Mouse (Mus musculus): Measurements from ENCODE around the gene Ptgfr. TPM values are rescaled to one million over a fixed set of nuclear protein-coding genes. Genes with fewer than 3 reads are reported as not detected.

Gene Ptgfr
- polyA plus RNA-seq, 1 experiment = 0.04 TPM

DNA sequence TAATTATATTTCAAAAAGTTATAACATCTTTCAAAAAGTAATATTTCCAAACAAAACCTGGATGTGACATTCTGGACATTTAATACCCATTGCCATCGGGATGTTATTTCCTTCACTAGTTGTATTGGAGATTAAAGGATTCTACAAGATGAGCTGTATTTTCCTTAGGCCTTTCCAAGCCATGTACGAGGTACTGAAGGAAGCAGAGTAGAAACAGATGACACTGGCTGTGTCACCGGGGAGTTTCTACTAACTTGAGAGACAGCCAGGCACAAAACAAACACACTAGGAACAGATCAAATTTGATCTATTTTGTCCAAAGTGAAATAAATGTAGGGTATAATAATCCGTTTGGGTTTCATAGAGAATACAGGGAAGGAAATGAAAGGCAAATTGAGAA, 17.6 kb downstream of the Ptgfr start:
- Histone ChIP-seq H3K27me3 (ENCODE audit: control insufficient read depth, insufficient read depth, low read length) (no peaks in the 10 kb centered on the region), H3K4me1 (ENCODE audit: control insufficient read depth, insufficient read depth, low read length) (no peaks in the 10 kb centered on the region), H3K4me3 (ENCODE audit: control insufficient read depth, low read depth, low read length) (no peak overlapping the region), H3K27ac (ENCODE audit: control insufficient read depth, insufficient read depth, low read depth, low read length) (no peak overlapping the region), H3K36me3 (ENCODE audit: control insufficient read depth, insufficient read depth, low read length) (no peaks in the 10 kb centered on the region)
- TF ChIP-seq CTCF (IDR thresholded peaks at IDR 0.05; ENCODE audit: control insufficient read depth, insufficient read depth, insufficient replicate concordance, low read depth, low read length) (no peak), POLR2A (IDR thresholded peaks at IDR 0.05; ENCODE audit: control insufficient read depth, low read depth, low read length) (no peak)

DNA sequence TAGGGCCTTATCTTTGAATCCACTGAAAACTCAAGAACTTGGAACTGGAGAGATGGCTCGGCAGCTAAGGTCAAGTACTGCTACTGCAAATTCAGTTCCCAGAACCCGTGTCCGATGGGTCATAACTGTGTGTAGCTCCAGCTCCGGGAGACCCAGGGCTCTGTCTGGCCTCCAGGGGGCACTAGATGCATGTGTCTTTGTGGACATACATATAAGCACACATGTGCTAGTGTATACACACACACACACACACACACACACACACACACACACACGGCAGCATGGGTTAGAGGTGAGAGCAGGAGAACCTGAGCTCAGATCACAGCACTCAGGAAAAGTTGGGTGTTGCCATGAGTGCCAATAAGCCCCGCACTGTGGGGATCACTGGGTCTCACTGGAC, 19.2 kb downstream of the Ptgfr start:
- Histone ChIP-seq H3K4me3 (ENCODE audit: control insufficient read depth, low read depth, low read length) (no peak overlapping the region), H3K27ac (ENCODE audit: control insufficient read depth, insufficient read depth, low read depth, low read length) (no peak overlapping the region), H3K4me1 (ENCODE audit: control insufficient read depth, insufficient read depth, low read length) (no peaks in the 10 kb centered on the region), H3K27me3 (ENCODE audit: control insufficient read depth, insufficient read depth, low read length) (no peaks in the 10 kb centered on the region), H3K36me3 (ENCODE audit: control insufficient read depth, insufficient read depth, low read length) (no peaks in the 10 kb centered on the region)
- TF ChIP-seq CTCF (IDR thresholded peaks at IDR 0.05; ENCODE audit: control insufficient read depth, insufficient read depth, insufficient replicate concordance, low read depth, low read length) (peak; percentile 24; the same call in 1 of the 2 replicates), POLR2A (IDR thresholded peaks at IDR 0.05; ENCODE audit: control insufficient read depth, low read depth, low read length) (no peak)

DNA sequence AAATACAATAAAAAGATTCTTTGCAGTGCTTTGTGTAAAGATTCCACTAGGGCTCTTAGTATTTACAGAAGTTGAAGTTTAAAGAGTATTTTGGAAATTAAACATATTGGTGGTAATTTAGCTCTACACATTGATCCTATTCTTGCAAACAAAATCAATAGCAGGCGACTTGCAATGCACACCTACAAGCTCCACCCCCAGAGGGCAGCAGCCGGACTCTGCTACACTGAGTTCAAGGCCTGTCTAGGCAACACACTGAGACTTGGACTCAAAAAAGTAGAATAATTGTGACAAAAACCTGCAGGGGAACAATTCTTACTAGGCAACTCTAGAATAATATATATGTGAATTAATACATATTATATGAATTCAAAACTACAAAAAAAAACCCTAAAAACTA, 28.8 kb downstream of the Ptgfr start:
- Histone ChIP-seq H3K27ac (ENCODE audit: control insufficient read depth, insufficient read depth, low read depth, low read length) (no peak overlapping the region), H3K4me1 (ENCODE audit: control insufficient read depth, insufficient read depth, low read length) (no peaks in the 10 kb centered on the region), H3K27me3 (ENCODE audit: control insufficient read depth, insufficient read depth, low read length) (no peaks in the 10 kb centered on the region), H3K36me3 (ENCODE audit: control insufficient read depth, insufficient read depth, low read length) (no peaks in the 10 kb centered on the region), H3K4me3 (ENCODE audit: control insufficient read depth, low read depth, low read length) (no peak overlapping the region)
- TF ChIP-seq CTCF (IDR thresholded peaks at IDR 0.05; ENCODE audit: control insufficient read depth, insufficient read depth, insufficient replicate concordance, low read depth, low read length) (no peak), POLR2A (IDR thresholded peaks at IDR 0.05; ENCODE audit: control insufficient read depth, low read depth, low read length) (no peak)

DNA sequence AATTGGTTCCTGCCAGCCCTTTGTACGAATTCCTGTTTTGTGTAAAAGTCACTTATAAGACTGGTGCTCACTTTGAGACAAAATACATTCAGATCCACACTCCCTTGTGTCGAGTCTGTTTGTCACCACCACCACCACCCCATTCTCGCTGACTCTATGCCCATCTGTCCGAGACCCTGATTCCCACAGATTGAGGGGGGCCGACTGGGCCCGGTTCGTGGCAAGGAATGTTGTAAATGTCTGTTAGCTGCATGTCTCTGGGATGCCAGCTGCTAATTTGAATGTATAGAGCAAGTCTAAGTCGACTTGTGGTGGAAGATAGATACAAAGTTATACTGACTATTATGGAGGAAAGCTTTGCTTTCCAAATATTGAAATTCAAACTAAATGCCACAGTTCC, 48.8 kb downstream of the Ptgfr start:
- H3K4me3 ChIP-seq (ENCODE audit: control insufficient read depth, low read depth, low read length) = no peak overlapping the region
- no peaks in the 10 kb centered on the region for H3K27me3 ChIP-seq (ENCODE audit: control insufficient read depth, insufficient read depth, low read length)
- no peaks in the 10 kb centered on the region for H3K36me3 ChIP-seq (ENCODE audit: control insufficient read depth, insufficient read depth, low read length)
- TF ChIP-seq CTCF (IDR thresholded peaks at IDR 0.05; ENCODE audit: control insufficient read depth, insufficient read depth, insufficient replicate concordance, low read depth, low read length) (no peak), POLR2A (IDR thresholded peaks at IDR 0.05; ENCODE audit: control insufficient read depth, low read depth, low read length) (no peak)
- no peak overlapping the region for H3K27ac ChIP-seq (ENCODE audit: control insufficient read depth, insufficient read depth, low read depth, low read length)
- H3K4me1 ChIP-seq (ENCODE audit: control insufficient read depth, insufficient read depth, low read length) = no peaks in the 10 kb centered on the region

DNA sequence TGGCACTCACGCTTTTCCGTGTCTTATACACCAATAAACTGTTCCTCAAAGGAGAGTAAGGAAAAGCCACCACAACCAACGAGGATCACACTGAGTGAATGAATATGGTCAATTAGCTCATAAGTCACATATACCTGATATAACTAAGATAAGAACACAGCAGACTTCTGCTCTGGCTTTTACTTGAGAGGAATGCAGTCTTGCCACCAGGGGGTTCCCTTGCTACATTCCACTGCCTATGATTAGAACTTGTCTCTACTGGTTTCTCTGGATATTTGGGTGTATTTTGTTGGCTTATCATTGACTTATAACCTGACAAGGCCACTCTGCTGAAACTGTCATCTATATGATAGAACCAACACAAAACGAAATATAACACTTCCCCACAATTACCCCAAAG, 62.3 kb downstream of the Ptgfr start:
- no peak for TF ChIP-seq CTCF (IDR thresholded peaks at IDR 0.05; ENCODE audit: control insufficient read depth, insufficient read depth, insufficient replicate concordance, low read depth, low read length)
- no peak for TF ChIP-seq POLR2A (IDR thresholded peaks at IDR 0.05; ENCODE audit: control insufficient read depth, low read depth, low read length)
- Histone ChIP-seq H3K4me3 (ENCODE audit: control insufficient read depth, low read depth, low read length) (no peak overlapping the region), H3K4me1 (ENCODE audit: control insufficient read depth, insufficient read depth, low read length) (no peaks in the 10 kb centered on the region), H3K27me3 (ENCODE audit: control insufficient read depth, insufficient read depth, low read length) (no peaks in the 10 kb centered on the region), H3K27ac (ENCODE audit: control insufficient read depth, insufficient read depth, low read depth, low read length) (no peak overlapping the region), H3K36me3 (ENCODE audit: control insufficient read depth, insufficient read depth, low read length) (no peaks in the 10 kb centered on the region)

DNA sequence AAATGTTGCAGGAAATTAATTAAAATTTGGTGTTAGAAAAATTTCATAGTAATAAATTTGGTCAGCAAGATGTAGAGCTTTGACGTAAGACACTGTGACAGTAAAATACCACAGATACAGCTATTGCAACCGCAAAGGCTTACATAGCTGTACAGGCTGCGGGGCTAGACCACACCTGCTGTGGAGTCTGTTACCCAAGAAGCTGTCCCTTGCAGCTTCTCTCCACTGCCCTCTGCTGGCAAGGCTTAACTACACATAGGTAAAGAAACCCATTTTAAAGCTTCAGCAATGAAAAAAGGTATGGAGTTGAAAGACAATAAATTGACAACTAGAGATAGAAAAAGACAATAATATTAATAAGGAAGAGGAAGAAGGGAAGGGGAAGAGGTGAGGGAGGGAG, 66.4 kb downstream of the Ptgfr start:
- no peak for TF ChIP-seq POLR2A (IDR thresholded peaks at IDR 0.05; ENCODE audit: control insufficient read depth, low read depth, low read length)
- peak; percentile 31; the same call in 1 of the 2 replicates for TF ChIP-seq CTCF (IDR thresholded peaks at IDR 0.05; ENCODE audit: control insufficient read depth, insufficient read depth, insufficient replicate concordance, low read depth, low read length)
- H3K27ac ChIP-seq (ENCODE audit: control insufficient read depth, insufficient read depth, low read depth, low read length) = no peak overlapping the region
- no peak overlapping the region for H3K4me3 ChIP-seq (ENCODE audit: control insufficient read depth, low read depth, low read length)
- no peaks in the 10 kb centered on the region for H3K4me1 ChIP-seq (ENCODE audit: control insufficient read depth, insufficient read depth, low read length)
- H3K36me3 ChIP-seq (ENCODE audit: control insufficient read depth, insufficient read depth, low read length) = no peaks in the 10 kb centered on the region
- no peaks in the 10 kb centered on the region for H3K27me3 ChIP-seq (ENCODE audit: control insufficient read depth, insufficient read depth, low read length)

DNA sequence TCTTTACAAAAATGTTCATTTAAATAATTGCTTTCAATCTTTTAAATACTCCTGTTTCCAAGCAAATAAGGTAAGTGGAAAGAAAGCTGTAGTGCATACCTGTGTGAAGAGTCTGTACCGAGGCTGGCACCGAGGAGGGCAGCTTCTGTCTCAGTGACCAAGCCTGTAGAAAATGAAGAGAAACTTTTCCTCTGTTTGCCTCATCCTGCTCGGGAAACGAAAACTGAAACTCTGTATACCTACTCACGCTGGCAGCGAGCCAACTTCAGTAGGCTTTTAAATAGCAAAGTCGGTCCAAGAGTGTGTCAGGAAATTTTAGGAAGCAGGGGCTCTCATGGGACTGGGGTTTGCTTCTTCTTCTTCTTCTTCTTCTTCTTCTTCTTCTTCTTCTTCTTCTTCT, 87.7 kb downstream of the Ptgfr start, which contains the start of gene Ifi44:
Gene Ifi44 (minus strand): TSS at position 224 of the 400 bp plus-strand sequence.
- Histone ChIP-seq H3K4me3 (ENCODE audit: control insufficient read depth, low read depth, low read length) (no peak within 1 kb of the TSS), H3K36me3 (ENCODE audit: control insufficient read depth, insufficient read depth, low read length) (no peaks in the 10 kb centered on the region), H3K27ac (ENCODE audit: control insufficient read depth, insufficient read depth, low read depth, low read length) (no peak within 1 kb of the TSS), H3K4me1 (ENCODE audit: control insufficient read depth, insufficient read depth, low read length) (no peaks in the 10 kb centered on the region), H3K27me3 (ENCODE audit: control insufficient read depth, insufficient read depth, low read length) (no peaks in the 10 kb centered on the region)
- TF ChIP-seq POLR2A (IDR thresholded peaks at IDR 0.05; ENCODE audit: control insufficient read depth, low read depth, low read length) = no peak
- no peak for TF ChIP-seq CTCF (IDR thresholded peaks at IDR 0.05; ENCODE audit: control insufficient read depth, insufficient read depth, insufficient replicate concordance, low read depth, low read length)

DNA sequence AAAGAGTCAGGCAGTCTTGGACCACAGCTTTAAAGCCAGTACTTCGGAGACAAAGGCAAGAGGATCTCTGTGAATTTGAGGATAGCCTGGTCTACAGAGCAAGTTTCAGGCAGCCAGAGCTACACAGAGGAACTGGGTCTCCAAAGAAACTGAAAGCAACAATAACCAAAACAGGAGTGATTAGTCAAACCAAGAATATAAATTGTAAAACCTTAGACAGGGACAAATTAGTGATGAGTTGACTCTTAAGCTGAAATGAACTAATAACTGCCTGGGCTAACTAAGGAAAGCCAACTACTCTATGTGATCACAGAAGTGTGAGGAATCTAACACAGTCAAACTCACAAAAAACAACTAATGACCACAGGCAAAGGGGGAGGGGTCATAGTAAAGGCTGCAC, 88.9 kb downstream of the Ptgfr start:
- Histone ChIP-seq H3K36me3 (ENCODE audit: control insufficient read depth, insufficient read depth, low read length) (no peaks in the 10 kb centered on the region), H3K27ac (ENCODE audit: control insufficient read depth, insufficient read depth, low read depth, low read length) (no peak overlapping the region)
- TF ChIP-seq CTCF (IDR thresholded peaks at IDR 0.05; ENCODE audit: control insufficient read depth, insufficient read depth, insufficient replicate concordance, low read depth, low read length) (no peak), POLR2A (IDR thresholded peaks at IDR 0.05; ENCODE audit: control insufficient read depth, low read depth, low read length) (no peak)

More for the DNA sequence above, 88.9 kb downstream of the Ptgfr start:
- H3K4me3 ChIP-seq (ENCODE audit: control insufficient read depth, low read depth, low read length) = no peak overlapping the region
- H3K4me1 ChIP-seq (ENCODE audit: control insufficient read depth, insufficient read depth, low read length) = no peaks in the 10 kb centered on the region
- H3K27me3 ChIP-seq (ENCODE audit: control insufficient read depth, insufficient read depth, low read length) = no peaks in the 10 kb centered on the region

Other genes starting within 250 kb of the Ptgfr start
- 0.14 and 0.23 TPM in 2 replicates for gene Ifi44, start 87.7 kb downstream of the Ptgfr start, polyA plus RNA-seq (2012; rRNA removed)
- not detected in 2 replicates for gene Ifi44l, start 74.7 kb downstream of the Ptgfr start, polyA plus RNA-seq (2012; rRNA removed)

All from testis, adult 2 months (tissue).